Mouse (Mus musculus): ENCODE measurements around the gene Olfr212. TPM values are rescaled to one million over a fixed set of nuclear protein-coding genes. Genes with fewer than 3 reads are reported as not detected.
"Not testable (repeated sequence)": the region's sequence is repeated elsewhere in the genome, so short reads cannot be mapped to it uniquely, and the experiment has no call there.

The Olfr212 gene
- total RNA-seq (2014; rRNA removed): 0.23 TPM in 1 of 2 replicates, not detected in the other
- 0.05 TPM in 1 of 2 replicates, not detected in the other for polyA plus RNA-seq (2015; fragmentation: Nextera tagmentation; extraction: Ambion mirVana)

GRCm38 (mm10) chr6:116506302-116507003 is at the start of gene Olfr212:
TSS of gene Olfr212 (plus strand) at chr6:116506516.
- H3K9ac ChIP-seq; H3K4me2 ChIP-seq (ENCODE audit: low read depth); H3K27me3 ChIP-seq (ENCODE audit: insufficient read depth, low read length); H3K9me3 ChIP-seq (ENCODE audit: low read length); H3K27ac ChIP-seq (ENCODE audit: low read depth, low read length); DNase-seq; H3K4me3 ChIP-seq (ENCODE audit: low read depth, low read length); H3K4me1 ChIP-seq (ENCODE audit: insufficient read depth); H3K36me3 ChIP-seq (ENCODE audit: insufficient read depth); ATAC-seq: not testable (repeated sequence)
- 89% methylated on average over 19 of the region's 20 CpGs for WGBS

GRCm38 (mm10) chr6:116458728-116459127 is 47.6 kb upstream of the Olfr212 start:
- no peak overlapping the region for H3K9ac ChIP-seq
- H3K27me3 ChIP-seq (ENCODE audit: insufficient read depth, low read length): peaks cover 18% of the 10 kb centered on the region
- H3K4me3 ChIP-seq (ENCODE audit: low read depth, low read length): no peak overlapping the region
- DNase-seq: no peak
- no peaks in the 10 kb centered on the region for H3K36me3 ChIP-seq (ENCODE audit: insufficient read depth)
- H3K4me2 ChIP-seq (ENCODE audit: low read depth): no peak overlapping the region
- no peak overlapping the region for H3K27ac ChIP-seq (ENCODE audit: low read depth, low read length)
- ATAC-seq: no peak
- no peaks in the 10 kb centered on the region for H3K9me3 ChIP-seq (ENCODE audit: low read length)
- no peaks in the 10 kb centered on the region for H3K4me1 ChIP-seq (ENCODE audit: insufficient read depth)
- no peak for TF ChIP-seq CTCF (IDR thresholded peaks at IDR 0.05; ENCODE audit: low read depth)
- 79% methylated on average over 4 of the region's 4 CpGs for WGBS

- H3K27ac ChIP-seq (ENCODE audit: low read depth, low read length): no peak overlapping the region
- DNase-seq: no peak
- 74% methylated on average over 2 of the region's 2 CpGs for WGBS
- H3K9ac ChIP-seq: no peak overlapping the region
- H3K4me2 ChIP-seq (ENCODE audit: low read depth): no peak overlapping the region
- H3K4me3 ChIP-seq (ENCODE audit: low read depth, low read length): no peak overlapping the region
- ATAC-seq: no peak
- peaks cover 18% of the 10 kb centered on the region for H3K27me3 ChIP-seq (ENCODE audit: insufficient read depth, low read length)
- H3K9me3 ChIP-seq (ENCODE audit: low read length): no peaks in the 10 kb centered on the region
- no peaks in the 10 kb centered on the region for H3K36me3 ChIP-seq (ENCODE audit: insufficient read depth)
- no peak for TF ChIP-seq CTCF (IDR thresholded peaks at IDR 0.05; ENCODE audit: low read depth)
- no peaks in the 10 kb centered on the region for H3K4me1 ChIP-seq (ENCODE audit: insufficient read depth)
Observed at GRCm38 (mm10) chr6:116459232-116459631, 47.1 kb upstream of the Olfr212 start.

GRCm38 (mm10) chr6:116460544-116461283 is 45.6 kb upstream of the Olfr212 start, which contains the start of gene Alox5:
TSS of gene Alox5 (minus strand) at chr6:116461178.
- Histone ChIP-seq H3K36me3 (ENCODE audit: insufficient read depth) (no peaks in the 10 kb centered on the region), H3K9ac (no peak within 1 kb of the TSS), H3K27me3 (ENCODE audit: insufficient read depth, low read length) (peaks cover 18% of the 10 kb centered on the region), H3K4me3 (ENCODE audit: low read depth, low read length) (peak within 1 kb of the TSS; percentile 16; the same call in 1 of the 2 replicates), H3K9me3 (ENCODE audit: low read length) (no peaks in the 10 kb centered on the region), H3K27ac (ENCODE audit: low read depth, low read length) (no peak within 1 kb of the TSS), H3K4me2 (ENCODE audit: low read depth) (peak within 1 kb of the TSS; percentile 43), H3K4me1 (ENCODE audit: insufficient read depth) (no peaks in the 10 kb centered on the region)
- DNase-seq (no peak), ATAC-seq (peak; percentile 20; the same call in 1 of the 2 replicates)
- WGBS: 4% methylated on average over 43 of the region's 43 CpGs
- no peak for TF ChIP-seq CTCF (IDR thresholded peaks at IDR 0.05; ENCODE audit: low read depth)

GRCm38 (mm10) chr6:116468081-116468480 is 38.2 kb upstream of the Olfr212 start:
- H3K9me3 ChIP-seq (ENCODE audit: low read length): no peaks in the 10 kb centered on the region
- no peaks in the 10 kb centered on the region for H3K27me3 ChIP-seq (ENCODE audit: insufficient read depth, low read length)
- H3K36me3 ChIP-seq (ENCODE audit: insufficient read depth): no peaks in the 10 kb centered on the region
- no peak overlapping the region for H3K4me2 ChIP-seq (ENCODE audit: low read depth)
- 37% methylated on average over 3 of the region's 3 CpGs for WGBS
- H3K9ac ChIP-seq: no peak overlapping the region
- no peak overlapping the region for H3K27ac ChIP-seq (ENCODE audit: low read depth, low read length)
- DNase-seq (no peak), ATAC-seq (no peak)
- TF ChIP-seq CTCF (IDR thresholded peaks at IDR 0.05; ENCODE audit: low read depth): peak; percentile 61
- no peaks in the 10 kb centered on the region for H3K4me1 ChIP-seq (ENCODE audit: insufficient read depth)
- no peak overlapping the region for H3K4me3 ChIP-seq (ENCODE audit: low read depth, low read length)

- Histone ChIP-seq H3K9me3 (ENCODE audit: low read length) (no peaks in the 10 kb centered on the region), H3K27ac (ENCODE audit: low read depth, low read length) (no peak overlapping the region), H3K27me3 (ENCODE audit: insufficient read depth, low read length) (no peaks in the 10 kb centered on the region), H3K4me1 (ENCODE audit: insufficient read depth) (no peaks in the 10 kb centered on the region), H3K4me2 (ENCODE audit: low read depth) (no peak overlapping the region), H3K9ac (no peak overlapping the region), H3K36me3 (ENCODE audit: insufficient read depth) (no peaks in the 10 kb centered on the region), H3K4me3 (ENCODE audit: low read depth, low read length) (no peak overlapping the region)
- TF ChIP-seq CTCF (IDR thresholded peaks at IDR 0.05; ENCODE audit: low read depth): no peak
- 79% methylated on average over 1 of the region's 1 CpGs for WGBS
- ATAC-seq (no peak), DNase-seq (no peak)
Observed at GRCm38 (mm10) chr6:116485081-116485480, 21.2 kb upstream of the Olfr212 start.

- no peak for TF ChIP-seq CTCF (IDR thresholded peaks at IDR 0.05; ENCODE audit: low read depth)
- no peak for DNase-seq
Observed at GRCm38 (mm10) chr6:116486833-116487232, 19.5 kb upstream of the Olfr212 start.

More at GRCm38 (mm10) chr6:116486833-116487232, 19.5 kb upstream of the Olfr212 start:
- Histone ChIP-seq H3K4me3 (ENCODE audit: low read depth, low read length) (no peak overlapping the region), H3K4me1 (ENCODE audit: insufficient read depth) (no peaks in the 10 kb centered on the region), H3K9me3 (ENCODE audit: low read length) (no peaks in the 10 kb centered on the region), H3K4me2 (ENCODE audit: low read depth) (no peak overlapping the region), H3K36me3 (ENCODE audit: insufficient read depth) (no peaks in the 10 kb centered on the region), H3K9ac (no peak overlapping the region), H3K27ac (ENCODE audit: low read depth, low read length) (no peak overlapping the region), H3K27me3 (ENCODE audit: insufficient read depth, low read length) (no peaks in the 10 kb centered on the region)
- ATAC-seq: no peak
- 62% methylated on average over 1 of the region's 1 CpGs for WGBS

Data from forebrain, postnatal 0 days (tissue).